Mouse (Mus musculus) forebrain, embryonic 12.5 days (tissue): ENCODE results near the gene Tenm4. TPM values are rescaled to one million over a fixed set of nuclear protein-coding genes. Genes with fewer than 3 reads are reported as not detected.

Source experiments
- ATAC-seq: fragments of 200-750 bp; cut with Nextera tagmentation; 2 replicates; pipeline ENCODE4 v1.8.0; 2017; ENCODE audit warnings: moderate TSS enrichment; ENCODE audit not compliant: low FRiP score
- H3K27ac ChIP-seq: fragments of 300-500 bp; sonication (generic); 2 replicates; pipeline ENCODE4 v1.5.1; 2016; ENCODE audit warnings: mild to moderate bottlenecking
- H3K27me3 ChIP-seq: fragments of 300-500 bp; sonication (generic); 2 replicates; pipeline ENCODE4 v1.6.1; 2016; ENCODE audit warnings: mild to moderate bottlenecking
- H3K36me3 ChIP-seq: fragments of 300-500 bp; sonication (generic); replicated peaks from 2 replicates; pipeline ENCODE4 v1.6.1; 2016; ENCODE audit warnings: mild to moderate bottlenecking
- H3K4me1 ChIP-seq: fragments of 300-500 bp; sonication (generic); 2 replicates; pipeline ENCODE4 v1.6.1; 2016
- H3K4me2 ChIP-seq: fragments of 300-500 bp; sonication (generic); 2 replicates; pipeline ENCODE4 v1.6.1; 2016; ENCODE audit warnings: mild to moderate bottlenecking, moderate library complexity
- H3K4me3 ChIP-seq: fragments of 300-500 bp; sonication (generic); replicated peaks from 2 replicates; pipeline ENCODE4 v1.5.1; 2016; ENCODE audit warnings: mild to moderate bottlenecking
- H3K9ac ChIP-seq: fragments of 300-500 bp; sonication (generic); 2 replicates; pipeline ENCODE4 v1.6.1; 2016; ENCODE audit warnings: mild to moderate bottlenecking
- H3K9me3 ChIP-seq: fragments of 300-500 bp; sonication (generic); 2 replicates; pipeline ENCODE4 v1.6.1; 2016
- WGBS: fragments of 180-500 bp; shearing (Covaris S2); methylation state at CpG from one replicate; pipeline ENCODE4 v1.1.7; 2016; 5-methylcytosine and 5-hydroxymethylcytosine counted together
- polyA plus RNA-seq: library from polyadenylated mRNA; unstranded; fragments of >200 nt; fragmentation: Nextera tagmentation; extraction: Ambion mirVana; gene quantifications from 2 replicates; pipeline ENCODE4 v1.2.1, GENCODE M21; 2016

Tenm4 gene
- polyA plus RNA-seq, 1 experiment from 2014 or later = 62.3 TPM

- no peak for ATAC-seq
- peaks cover 6% of the 10 kb centered on the region; the same call in 1 of the 2 replicates for H3K36me3 ChIP-seq
These were observed 101.0 kb downstream of the Tenm4 start for GRCm38 (mm10) chr7:96272068-96272467.

GRCm38 (mm10) chr7:96274486-96274885 lies 103.4 kb downstream of the Tenm4 start:
- H3K4me1 ChIP-seq = peaks cover 53% of the 10 kb centered on the region
- no peak for ATAC-seq
- no peak overlapping the region for H3K27ac ChIP-seq
- H3K36me3 ChIP-seq = peaks cover 6% of the 10 kb centered on the region; the same call in 1 of the 2 replicates
- WGBS = 88% methylated on average over 2 of the region's 2 CpGs
- H3K27me3 ChIP-seq = no peaks in the 10 kb centered on the region
- 0 out of 2 replicates have a peak, but pooled peaks cover 4% of the 10 kb centered on the region for H3K9me3 ChIP-seq
- no peak overlapping the region for H3K4me3 ChIP-seq
- no peak overlapping the region for H3K4me2 ChIP-seq
- H3K9ac ChIP-seq = no peak overlapping the region

More at GRCm38 (mm10) chr7:96272068-96272467, 101.0 kb downstream of the Tenm4 start:
- 0 out of 2 replicates have a peak overlapping the region, but pooled peaks have one; percentile 16 for H3K27ac ChIP-seq
- peaks cover 38% of the 10 kb centered on the region for H3K4me1 ChIP-seq
- WGBS = 37% methylated on average over 3 of the region's 3 CpGs
- no peaks in the 10 kb centered on the region for H3K27me3 ChIP-seq
- no peak overlapping the region for H3K9ac ChIP-seq
- H3K4me2 ChIP-seq = no peak overlapping the region
- H3K4me3 ChIP-seq = no peak overlapping the region
- H3K9me3 ChIP-seq = 0 out of 2 replicates have a peak, but pooled peaks cover 4% of the 10 kb centered on the region

- ATAC-seq = peak; percentile 67; the same call in 1 of the 2 replicates
- Histone ChIP-seq H3K9ac (no peak overlapping the region), H3K9me3 (0 out of 2 replicates have a peak, but pooled peaks cover 4% of the 10 kb centered on the region), H3K27ac (peak overlapping the region; percentile 51), H3K36me3 (peaks cover 6% of the 10 kb centered on the region; the same call in 1 of the 2 replicates), H3K27me3 (no peaks in the 10 kb centered on the region), H3K4me2 (peak overlapping the region; percentile 30), H3K4me3 (no peak overlapping the region), H3K4me1 (peaks cover 26% of the 10 kb centered on the region)
- WGBS = 24% methylated on average over 10 of the region's 10 CpGs
These were observed 106.5 kb downstream of the Tenm4 start for GRCm38 (mm10) chr7:96277550-96277949.

- 36% methylated on average over 11 of the region's 11 CpGs for WGBS
- H3K9ac ChIP-seq = no peak overlapping the region
- peaks cover 6% of the 10 kb centered on the region; the same call in 1 of the 2 replicates for H3K36me3 ChIP-seq
- H3K4me3 ChIP-seq = no peak overlapping the region
- no peak overlapping the region for H3K4me2 ChIP-seq
- peaks cover 26% of the 10 kb centered on the region for H3K4me1 ChIP-seq
- no peaks in the 10 kb centered on the region for H3K27me3 ChIP-seq
- peak overlapping the region; percentile 51; the same call in 1 of the 2 replicates for H3K27ac ChIP-seq
- peak; percentile 42; the same call in 1 of the 2 replicates for ATAC-seq
- H3K9me3 ChIP-seq = 0 out of 2 replicates have a peak, but pooled peaks cover 4% of the 10 kb centered on the region
These were observed 107.3 kb downstream of the Tenm4 start for GRCm38 (mm10) chr7:96278378-96278777.

GRCm38 (mm10) chr7:96280795-96281194 lies 109.7 kb downstream of the Tenm4 start:
- Histone ChIP-seq H3K27ac (no peak overlapping the region), H3K36me3 (no peaks in the 10 kb centered on the region), H3K4me3 (no peak overlapping the region), H3K9ac (no peak overlapping the region), H3K4me1 (peaks cover 26% of the 10 kb centered on the region), H3K4me2 (no peak overlapping the region), H3K27me3 (no peaks in the 10 kb centered on the region), H3K9me3 (no peaks in the 10 kb centered on the region)
- WGBS = 74% methylated on average over 4 of the region's 4 CpGs
- no peak for ATAC-seq

GRCm38 (mm10) chr7:96290576-96290975 lies 119.5 kb downstream of the Tenm4 start:
- Histone ChIP-seq H3K4me2 (no peak overlapping the region), H3K27ac (no peak overlapping the region), H3K36me3 (no peaks in the 10 kb centered on the region), H3K4me1 (peaks cover 6% of the 10 kb centered on the region; the same call in 1 of the 2 replicates), H3K9me3 (no peaks in the 10 kb centered on the region), H3K27me3 (no peaks in the 10 kb centered on the region), H3K9ac (no peak overlapping the region), H3K4me3 (no peak overlapping the region)
- no peak for ATAC-seq
- 65% methylated on average over 2 of the region's 2 CpGs for whole genome bisulfite sequencing

GRCm38 (mm10) chr7:96295959-96296358 lies 124.9 kb downstream of the Tenm4 start:
- Histone ChIP-seq H3K4me3 (no peak overlapping the region), H3K4me1 (peaks cover 14% of the 10 kb centered on the region), H3K36me3 (no peaks in the 10 kb centered on the region), H3K27ac (no peak overlapping the region), H3K4me2 (no peak overlapping the region), H3K9me3 (no peaks in the 10 kb centered on the region), H3K27me3 (no peaks in the 10 kb centered on the region), H3K9ac (no peak overlapping the region)
- 96% methylated on average over 5 of the region's 5 CpGs for WGBS
- ATAC-seq = no peak

GRCm38 (mm10) chr7:96300826-96301397 lies 129.9 kb downstream of the Tenm4 start:
- Histone ChIP-seq H3K4me1 (peaks cover 25% of the 10 kb centered on the region), H3K4me2 (no peak overlapping the region), H3K4me3 (no peak overlapping the region), H3K9ac (no peak overlapping the region), H3K27ac (no peak overlapping the region), H3K27me3 (no peaks in the 10 kb centered on the region), H3K36me3 (no peaks in the 10 kb centered on the region), H3K9me3 (no peaks in the 10 kb centered on the region)
- WGBS = 77% methylated on average over 8 of the region's 8 CpGs
- no peak for ATAC-seq

GRCm38 (mm10) chr7:96301813-96302212 lies 130.8 kb downstream of the Tenm4 start:
- H3K36me3 ChIP-seq = no peaks in the 10 kb centered on the region
- WGBS = 84% methylated on average over 3 of the region's 3 CpGs
- no peak overlapping the region for H3K27ac ChIP-seq
- no peaks in the 10 kb centered on the region for H3K9me3 ChIP-seq
- no peak for ATAC-seq
- H3K4me1 ChIP-seq = peaks cover 29% of the 10 kb centered on the region
- H3K27me3 ChIP-seq = no peaks in the 10 kb centered on the region
- no peak overlapping the region for H3K4me2 ChIP-seq
- no peak overlapping the region for H3K4me3 ChIP-seq
- no peak overlapping the region for H3K9ac ChIP-seq

- no peak overlapping the region for H3K27ac ChIP-seq
- WGBS = 31% methylated on average over 2 of the region's 2 CpGs
- ATAC-seq = no peak
- H3K4me2 ChIP-seq = no peak overlapping the region
- H3K27me3 ChIP-seq = no peaks in the 10 kb centered on the region
- H3K9ac ChIP-seq = no peak overlapping the region
- H3K36me3 ChIP-seq = no peaks in the 10 kb centered on the region
- H3K4me1 ChIP-seq = peaks cover 26% of the 10 kb centered on the region
- no peaks in the 10 kb centered on the region for H3K9me3 ChIP-seq
- H3K4me3 ChIP-seq = no peak overlapping the region
These were observed 132.9 kb downstream of the Tenm4 start for GRCm38 (mm10) chr7:96303963-96304362.

GRCm38 (mm10) chr7:96305382-96305935 lies 134.4 kb downstream of the Tenm4 start:
- Histone ChIP-seq H3K9me3 (no peaks in the 10 kb centered on the region), H3K4me2 (no peak overlapping the region), H3K4me3 (no peak overlapping the region), H3K36me3 (no peaks in the 10 kb centered on the region), H3K9ac (no peak overlapping the region), H3K27me3 (no peaks in the 10 kb centered on the region), H3K4me1 (peaks cover 21% of the 10 kb centered on the region), H3K27ac (0 out of 2 replicates have a peak overlapping the region, but pooled peaks have one; percentile 42)
- WGBS = 58% methylated on average over 5 of the region's 5 CpGs
- no peak for ATAC-seq

GRCm38 (mm10) chr7:96308106-96308505 lies 137.1 kb downstream of the Tenm4 start:
- ATAC-seq = no peak
- no peak overlapping the region for H3K27ac ChIP-seq
- H3K9me3 ChIP-seq = no peaks in the 10 kb centered on the region
- 69% methylated on average over 6 of the region's 6 CpGs for WGBS
- H3K4me2 ChIP-seq = no peak overlapping the region
- H3K27me3 ChIP-seq = no peaks in the 10 kb centered on the region
- H3K9ac ChIP-seq = no peak overlapping the region
- H3K4me1 ChIP-seq = peaks cover 18% of the 10 kb centered on the region
- no peak overlapping the region for H3K4me3 ChIP-seq
- no peaks in the 10 kb centered on the region for H3K36me3 ChIP-seq
